Mouse (Mus musculus) adipocyte (in vitro differentiated cells): ENCODE results near the gene Ttll4.

Experiments used
- DNase-seq: peaks from one replicate; pipeline ENCODE4 v3.0.0-alpha.2; 2016; ENCODE audit warnings: low spot score

Ttll4 gene

GRCm38 (mm10) chr1:74752833-74753232, 91.3 kb downstream of the Ttll4 start:
- DNase-seq, result no peak
